Mouse (Mus musculus) heart, embryonic 16.5 days (tissue): ENCODE data around the gene Mrps25. TPM values are rescaled to one million over a fixed set of nuclear protein-coding genes. Genes with fewer than 3 reads are reported as not detected.

Experiments used
- ATAC-seq: fragments of 200-750 bp; cut with Nextera tagmentation; replicated peaks from 2 replicates; pipeline ENCODE4 v1.8.0; 2017; ENCODE audit warnings: moderate number of reproducible peaks; ENCODE audit not compliant: insufficient read depth, low FRiP score; ENCODE audit errors: extremely low read depth
- H3K27ac ChIP-seq: fragments of 300-500 bp; sonication (generic); 2 replicates; pipeline ENCODE4 v1.5.1; 2014; ENCODE audit warnings: mild to moderate bottlenecking, low read length, control low read depth, moderate library complexity
- H3K27me3 ChIP-seq: fragments of 300-500 bp; sonication (generic); 2 replicates; pipeline ENCODE4 v1.6.1; 2014; ENCODE audit warnings: low read length, mixed read lengths; ENCODE audit not compliant: control insufficient read depth, insufficient read depth
- H3K36me3 ChIP-seq: fragments of 300-500 bp; sonication (generic); 2 replicates; pipeline ENCODE4 v1.6.1; 2014; ENCODE audit not compliant: control insufficient read depth, insufficient read depth
- H3K4me1 ChIP-seq: fragments of 300-500 bp; sonication (generic); 2 replicates; pipeline ENCODE4 v1.6.1; 2014; ENCODE audit warnings: low read length, mixed read lengths; ENCODE audit not compliant: control insufficient read depth, insufficient read depth
- H3K4me2 ChIP-seq: fragments of 300-500 bp; sonication (generic); 2 replicates; pipeline ENCODE4 v1.6.1; 2014; ENCODE audit warnings: low read depth, mild to moderate bottlenecking, control low read depth, low read length
- H3K4me3 ChIP-seq: fragments of 300-500 bp; sonication (generic); 2 replicates; pipeline ENCODE4 v1.5.1; 2014; ENCODE audit warnings: mild to moderate bottlenecking, control low read depth, low read length
- H3K9ac ChIP-seq: fragments of 300-500 bp; sonication (generic); 2 replicates; pipeline ENCODE4 v1.6.1; 2014; ENCODE audit warnings: low read length, control low read depth
- H3K9me3 ChIP-seq: fragments of 300-500 bp; sonication (generic); replicated peaks from 2 replicates; pipeline ENCODE4 v1.6.1; 2016; ENCODE audit warnings: low read length; ENCODE audit not compliant: control insufficient read depth
- WGBS: fragments of 180-500 bp; shearing (Covaris S2); extraction: QIAGEN DNeasy Blood & Tissue Kit; methylation state at CpG from one replicate; pipeline ENCODE4 v1.1.7; 2014; 5-methylcytosine and 5-hydroxymethylcytosine counted together
- polyA plus RNA-seq: library from polyadenylated mRNA; unstranded; fragments of >200 nt; fragmentation: Nextera tagmentation; extraction: Ambion mirVana; gene quantifications from 2 replicates; pipeline ENCODE4 v1.2.1, GENCODE M21; 2015

Mrps25 gene
- polyA plus RNA-seq, 1 experiment from 2014 or later = 87.0 TPM

DNA sequence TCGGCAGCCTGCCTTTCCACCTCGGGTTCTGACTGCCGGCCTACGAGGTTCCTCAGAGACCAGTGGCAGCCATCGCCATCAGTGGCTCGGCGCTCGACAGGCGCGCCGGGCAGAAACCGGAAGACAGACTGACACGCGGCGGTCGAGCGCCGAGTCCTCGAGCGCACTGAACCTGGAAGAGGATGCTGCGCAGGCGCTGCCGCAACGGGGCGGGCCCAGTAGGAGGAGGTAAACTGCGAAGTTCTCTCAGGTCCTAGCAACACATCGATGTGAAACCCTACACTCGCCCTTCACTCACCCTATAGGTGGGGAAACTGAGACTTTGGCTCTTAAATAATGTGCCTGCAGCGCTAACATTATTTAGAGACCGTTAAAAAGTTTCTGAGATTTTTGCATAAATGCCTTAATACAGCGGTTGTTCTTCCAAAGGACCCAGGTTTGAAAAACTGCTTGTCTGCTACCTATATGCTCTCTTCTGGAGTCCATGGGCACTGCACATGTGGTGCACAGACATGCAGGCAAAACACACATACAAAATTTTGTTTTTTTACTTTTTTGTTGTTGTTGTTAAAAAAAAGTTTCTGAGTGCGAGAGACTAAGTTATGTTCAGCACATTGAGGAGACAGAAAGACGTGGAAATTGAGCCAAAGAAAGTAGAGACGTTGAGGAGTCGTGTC is 31.1 kb upstream of the Mrps25 start, which contains the start of gene Rbsn:
Gene Rbsn, minus strand, starts transcription at position 153 of the 677 bp plus-strand sequence.
- Histone ChIP-seq H3K27ac (peak within 1 kb of the TSS; percentile 59), H3K36me3 (peaks cover 4% of the 10 kb centered on the region; the same call in 1 of the 2 replicates), H3K4me1 (peaks cover 8% of the 10 kb centered on the region), H3K4me3 (peak within 1 kb of the TSS; percentile 84), H3K27me3 (no peaks in the 10 kb centered on the region), H3K9me3 (no peaks in the 10 kb centered on the region), H3K4me2 (peak within 1 kb of the TSS; percentile 78), H3K9ac (peak within 1 kb of the TSS; percentile 93)
- 9% methylated on average over 35 of the region's 35 CpGs for WGBS
- peak; percentile 93 for ATAC-seq

DNA sequence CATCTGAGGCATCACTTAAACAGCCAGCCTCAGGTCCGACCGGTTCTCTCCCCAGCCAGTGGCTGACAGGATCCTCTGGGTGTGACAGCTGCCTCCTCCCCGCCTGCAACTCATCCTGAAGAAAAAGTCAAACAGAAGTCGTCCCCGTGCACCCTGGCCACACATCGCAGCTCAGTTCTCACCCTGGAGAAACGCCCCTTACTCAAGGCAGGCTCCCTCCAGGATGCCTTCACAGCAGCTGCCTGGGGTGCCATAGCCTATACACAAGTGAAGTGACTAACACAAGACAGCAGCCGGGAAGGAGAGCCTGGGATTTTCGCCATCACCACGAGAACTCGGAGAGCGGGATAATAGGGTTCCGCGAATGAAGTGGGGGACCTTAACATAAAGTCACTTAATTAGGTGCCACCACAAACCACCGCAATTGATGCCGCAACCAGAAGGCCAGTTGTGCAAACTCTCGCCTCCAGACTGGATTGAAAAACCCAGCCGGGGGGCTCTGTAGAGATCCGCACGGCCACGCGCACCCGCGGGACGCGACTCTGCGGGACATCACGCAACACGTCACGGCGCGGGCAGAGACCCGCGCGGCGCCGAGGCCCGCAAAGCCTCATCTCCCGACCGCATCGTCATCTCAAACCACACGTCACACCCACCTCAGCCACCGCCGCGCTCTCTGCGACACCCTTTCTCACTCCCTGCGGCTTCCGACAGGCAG is 30.4 kb upstream of the Mrps25 start:
- peaks cover 7% of the 10 kb centered on the region; the same call in 1 of the 2 replicates for H3K36me3 ChIP-seq
- peak overlapping the region; percentile 59 for H3K27ac ChIP-seq
- H3K4me1 ChIP-seq = peaks cover 8% of the 10 kb centered on the region
- WGBS = under 1% methylated on average over 48 of the region's 48 CpGs
- H3K4me2 ChIP-seq = peak overlapping the region; percentile 78
- H3K27me3 ChIP-seq = no peaks in the 10 kb centered on the region
- no peaks in the 10 kb centered on the region for H3K9me3 ChIP-seq
- peak overlapping the region; percentile 93 for H3K9ac ChIP-seq
- ATAC-seq = peak; percentile 31; the same call in 1 of the 2 replicates
- peak overlapping the region; percentile 84 for H3K4me3 ChIP-seq

DNA sequence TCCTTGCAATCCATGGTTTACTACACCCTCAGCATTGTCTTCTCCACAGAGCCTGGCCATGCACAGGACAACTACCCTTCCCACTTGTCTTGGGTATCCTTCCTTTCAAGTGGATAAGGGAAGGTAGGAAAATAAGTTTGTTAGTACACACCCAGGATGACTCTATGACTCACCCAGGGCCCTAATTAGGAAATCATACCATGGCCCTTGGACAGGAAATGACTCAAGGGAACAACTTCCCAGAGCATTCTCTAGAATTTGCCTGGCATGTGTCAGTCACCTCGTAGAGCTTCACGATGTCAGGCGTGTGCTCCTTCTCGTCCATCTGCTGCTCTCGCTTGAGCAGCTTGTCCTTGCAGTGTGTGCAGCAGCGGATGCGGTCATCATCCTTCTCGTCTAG is 15.6 kb upstream of the Mrps25 start:
- Histone ChIP-seq H3K9ac (no peak overlapping the region), H3K4me3 (no peak overlapping the region), H3K27me3 (no peaks in the 10 kb centered on the region), H3K9me3 (no peaks in the 10 kb centered on the region), H3K36me3 (peaks cover 43% of the 10 kb centered on the region), H3K27ac (no peak overlapping the region), H3K4me2 (no peak overlapping the region), H3K4me1 (no peaks in the 10 kb centered on the region)
- ATAC-seq = no peak
- 79% methylated on average over 8 of the region's 8 CpGs for WGBS

DNA sequence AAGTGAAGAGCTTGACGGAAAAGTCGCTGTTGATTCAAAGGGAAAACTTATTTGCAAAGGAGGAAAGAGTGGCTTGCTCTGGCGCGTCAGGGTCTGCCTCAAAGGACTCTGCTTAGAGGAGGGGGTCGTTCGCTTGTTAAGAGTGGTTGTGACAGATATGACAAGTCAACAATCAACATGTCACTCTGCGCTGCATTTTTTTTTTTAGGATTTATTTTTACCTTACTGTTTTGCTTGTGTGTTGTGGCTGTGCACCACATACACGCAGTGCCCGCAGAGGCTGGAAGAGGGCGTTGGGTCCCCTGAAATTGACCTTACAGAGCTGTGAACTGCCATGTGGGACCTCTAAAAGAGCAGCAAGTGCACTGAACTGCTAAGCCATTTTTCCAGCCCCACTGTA is 345 bp upstream of the Mrps25 start:
- H3K27ac ChIP-seq = peak overlapping the region; percentile 43; the same call in 1 of the 2 replicates
- no peaks in the 10 kb centered on the region for H3K27me3 ChIP-seq
- H3K4me1 ChIP-seq = peaks cover 11% of the 10 kb centered on the region
- H3K36me3 ChIP-seq = peaks cover 25% of the 10 kb centered on the region
- H3K9me3 ChIP-seq = peaks cover 5% of the 10 kb centered on the region
- 5% methylated on average over 10 of the region's 10 CpGs for WGBS
- peak overlapping the region; percentile 90 for H3K9ac ChIP-seq
- peak overlapping the region; percentile 90 for H3K4me3 ChIP-seq
- peak overlapping the region; percentile 83 for H3K4me2 ChIP-seq
- ATAC-seq = peak; percentile 59

DNA sequence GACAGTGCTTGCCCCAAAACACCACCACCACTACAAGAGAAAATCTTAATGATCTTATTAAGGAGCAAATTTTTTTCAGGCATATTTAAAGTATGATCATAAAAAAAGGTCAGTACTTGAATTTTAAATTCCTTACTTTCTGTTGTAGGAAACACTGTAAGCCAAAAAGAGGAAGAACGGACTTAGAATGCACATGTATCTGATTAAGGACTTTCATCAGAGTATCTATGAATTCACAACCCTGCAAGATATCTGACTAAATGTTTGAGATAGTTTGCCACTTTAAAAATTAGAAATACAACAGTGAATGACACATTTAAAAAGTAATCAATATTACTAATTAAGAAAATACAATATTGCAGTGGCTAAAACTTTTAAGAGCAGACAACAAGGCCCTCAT is 7.4 kb downstream of the Mrps25 start:
- Histone ChIP-seq H3K36me3 (peaks cover 63% of the 10 kb centered on the region), H3K9ac (no peak overlapping the region), H3K4me2 (no peak overlapping the region), H3K27ac (no peak overlapping the region), H3K9me3 (peaks cover 9% of the 10 kb centered on the region), H3K4me1 (no peaks in the 10 kb centered on the region), H3K27me3 (no peaks in the 10 kb centered on the region), H3K4me3 (no peak overlapping the region)
- 94% methylated on average over 1 of the region's 1 CpGs for WGBS
- ATAC-seq = no peak

DNA sequence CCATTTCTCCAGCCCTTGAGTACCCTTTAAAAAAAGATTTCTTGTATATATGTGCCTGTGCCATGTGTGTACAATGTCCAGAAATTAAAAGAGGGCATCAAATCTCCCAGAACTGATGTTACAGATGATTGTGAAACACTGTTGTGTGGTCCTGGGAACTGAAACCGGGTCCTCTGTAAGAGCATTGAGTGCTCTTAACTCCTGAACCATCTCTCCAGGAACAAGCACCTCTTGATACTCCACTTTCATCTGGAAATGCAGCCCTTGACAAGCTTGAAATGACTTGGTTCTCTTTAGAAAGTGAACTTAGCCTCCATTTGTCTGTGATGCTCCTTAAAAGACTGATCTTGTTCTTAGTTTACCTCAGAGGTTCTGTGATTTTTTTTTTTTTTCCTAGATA is 21.1 kb downstream of the Mrps25 start:
- Histone ChIP-seq H3K4me2 (no peak overlapping the region), H3K4me3 (no peak overlapping the region)
- 91% methylated on average over 1 of the region's 1 CpGs for WGBS

DNA sequence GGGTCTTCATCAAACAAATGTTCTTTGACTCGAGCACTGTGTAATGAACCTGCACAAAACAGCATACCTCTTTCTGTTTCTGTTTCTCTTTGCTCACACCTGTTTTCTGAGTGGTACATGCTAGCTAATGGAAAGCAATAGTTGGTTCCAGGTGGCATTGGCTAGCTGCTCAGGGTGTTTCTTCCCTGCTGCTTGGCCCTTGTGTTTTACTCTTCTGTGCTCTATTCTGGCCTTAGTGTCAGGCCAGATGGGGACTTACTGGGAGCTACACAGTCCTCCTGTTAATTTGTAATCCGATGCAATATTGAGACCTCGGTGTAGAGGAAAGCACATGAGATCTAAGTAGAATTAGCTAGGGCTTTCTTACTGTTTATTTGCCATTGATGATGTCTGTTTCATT is 25.0 kb downstream of the Mrps25 start:
- no peak overlapping the region for H3K4me2 ChIP-seq
- WGBS = 95% methylated on average over 3 of the region's 3 CpGs
- no peak overlapping the region for H3K4me3 ChIP-seq
- ATAC-seq = no peak
- H3K27ac ChIP-seq = no peak overlapping the region
- H3K36me3 ChIP-seq = peaks cover 76% of the 10 kb centered on the region
- peaks cover 2% of the 10 kb centered on the region; the same call in 1 of the 2 replicates for H3K4me1 ChIP-seq
- H3K9ac ChIP-seq = no peak overlapping the region
- no peaks in the 10 kb centered on the region for H3K27me3 ChIP-seq
- H3K9me3 ChIP-seq = no peaks in the 10 kb centered on the region

More for the DNA sequence above, 21.1 kb downstream of the Mrps25 start:
- Histone ChIP-seq H3K36me3 (peaks cover 73% of the 10 kb centered on the region), H3K9me3 (no peaks in the 10 kb centered on the region), H3K4me1 (no peaks in the 10 kb centered on the region), H3K27ac (no peak overlapping the region), H3K9ac (no peak overlapping the region), H3K27me3 (no peaks in the 10 kb centered on the region)
- no peak for ATAC-seq

DNA sequence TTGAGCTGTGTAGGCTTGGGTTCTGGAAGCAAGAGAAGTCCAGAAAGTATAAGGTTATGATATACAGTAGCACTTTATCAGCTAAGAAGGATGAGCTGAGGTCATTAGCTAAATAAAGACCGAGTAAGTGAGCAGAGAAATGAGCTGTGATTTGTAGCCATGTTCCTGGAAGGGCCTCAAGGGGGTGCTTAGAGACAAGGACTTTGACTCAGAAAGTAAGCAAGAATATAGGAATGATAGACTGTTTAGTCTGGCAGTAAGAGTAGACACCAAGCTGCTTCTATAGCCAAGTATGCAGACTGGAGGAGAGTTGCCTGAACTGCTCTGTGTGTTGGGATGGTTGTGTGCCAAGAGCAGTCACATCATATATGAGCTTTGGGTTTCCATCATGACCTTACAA is 30.1 kb downstream of the Mrps25 start:
- WGBS = 23% methylated on average over 1 of the region's 1 CpGs
- Histone ChIP-seq H3K4me1 (peaks cover 9% of the 10 kb centered on the region), H3K9me3 (no peaks in the 10 kb centered on the region), H3K4me2 (no peak overlapping the region), H3K4me3 (no peak overlapping the region), H3K27ac (no peak overlapping the region), H3K36me3 (peaks cover 54% of the 10 kb centered on the region), H3K9ac (no peak overlapping the region), H3K27me3 (no peaks in the 10 kb centered on the region)
- no peak for ATAC-seq

DNA sequence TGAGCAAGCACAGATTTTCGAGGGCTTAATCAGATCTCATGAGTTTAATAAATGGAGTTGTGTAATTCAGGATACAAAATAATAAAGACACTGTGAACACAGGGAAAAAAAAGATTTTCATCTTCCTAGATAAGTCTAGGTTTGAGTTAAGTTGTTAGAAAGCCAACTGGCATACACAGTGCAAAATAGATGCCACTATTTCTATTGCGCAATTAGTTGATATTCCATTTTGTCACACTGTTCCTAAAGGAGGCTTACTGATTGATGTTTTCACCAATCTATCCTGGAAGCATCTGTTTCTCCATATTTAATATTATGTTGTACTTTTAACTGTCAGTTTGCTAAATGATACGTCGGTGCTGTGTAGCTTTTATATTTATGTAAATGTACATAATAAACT is 38.0 kb downstream of the Mrps25 start:
- Histone ChIP-seq H3K4me2 (no peak overlapping the region), H3K36me3 (peaks cover 31% of the 10 kb centered on the region), H3K4me3 (no peak overlapping the region), H3K27ac (no peak overlapping the region), H3K9me3 (no peaks in the 10 kb centered on the region), H3K4me1 (no peaks in the 10 kb centered on the region), H3K9ac (no peak overlapping the region), H3K27me3 (no peaks in the 10 kb centered on the region)
- 96% methylated on average over 4 of the region's 4 CpGs for WGBS
- ATAC-seq = no peak
